Mouse (Mus musculus): ENCODE results near the gene Acbd6. TPM values are rescaled to one million over a fixed set of nuclear protein-coding genes. Genes with fewer than 3 reads are reported as not detected.

Gene Acbd6
- polyA plus RNA-seq, 1 experiment from 2014 or later = 71.5 TPM

- Histone ChIP-seq H3K27me3 (replicated peaks) (no peaks in the 10 kb centered on the region), H3K9me3 (no peaks in the 10 kb centered on the region), H3K4me3 (replicated peaks) (no peak overlapping the region), H3K36me3 (no peaks in the 10 kb centered on the region), H3K27ac (no peak overlapping the region), H3K4me1 (0 out of 2 replicates have a peak, but pooled peaks cover 11% of the 10 kb centered on the region), H3K9ac (no peak overlapping the region), H3K4me2 (no peak overlapping the region)
- ATAC-seq (ENCODE audit: insufficient read depth, low FRiP score, low read depth) = no peak
- 73% methylated on average over 19 of the region's 19 CpGs for WGBS
These were observed 28.6 kb upstream of the Acbd6 start for GRCm38 (mm10) chr1:155529120-155529963.

- no peak overlapping the region for H3K4me3 ChIP-seq (replicated peaks)
- H3K27me3 ChIP-seq (replicated peaks) = no peaks in the 10 kb centered on the region
- H3K9ac ChIP-seq = no peak overlapping the region
- WGBS = 66% methylated on average over 21 of the region's 21 CpGs
- 0 out of 2 replicates have a peak, but pooled peaks cover 11% of the 10 kb centered on the region for H3K4me1 ChIP-seq
- H3K36me3 ChIP-seq = no peaks in the 10 kb centered on the region
- no peak overlapping the region for H3K4me2 ChIP-seq
- no peak overlapping the region for H3K27ac ChIP-seq
- H3K9me3 ChIP-seq = no peaks in the 10 kb centered on the region
- ATAC-seq (ENCODE audit: insufficient read depth, low FRiP score, low read depth) = no peak
These were observed 27.1 kb upstream of the Acbd6 start for GRCm38 (mm10) chr1:155530561-155531457.

- H3K9me3 ChIP-seq = no peaks in the 10 kb centered on the region
- H3K4me2 ChIP-seq = no peak overlapping the region
- no peaks in the 10 kb centered on the region for H3K27me3 ChIP-seq (replicated peaks)
- no peak overlapping the region for H3K9ac ChIP-seq
- ATAC-seq (ENCODE audit: insufficient read depth, low FRiP score, low read depth) = no peak
- H3K4me1 ChIP-seq = 0 out of 2 replicates have a peak, but pooled peaks cover 5% of the 10 kb centered on the region
- H3K4me3 ChIP-seq (replicated peaks) = no peak overlapping the region
- H3K27ac ChIP-seq = no peak overlapping the region
- 83% methylated on average over 5 of the region's 5 CpGs for WGBS
- H3K36me3 ChIP-seq = no peaks in the 10 kb centered on the region
These were observed 25.5 kb upstream of the Acbd6 start for GRCm38 (mm10) chr1:155532396-155532795.

DNA sequence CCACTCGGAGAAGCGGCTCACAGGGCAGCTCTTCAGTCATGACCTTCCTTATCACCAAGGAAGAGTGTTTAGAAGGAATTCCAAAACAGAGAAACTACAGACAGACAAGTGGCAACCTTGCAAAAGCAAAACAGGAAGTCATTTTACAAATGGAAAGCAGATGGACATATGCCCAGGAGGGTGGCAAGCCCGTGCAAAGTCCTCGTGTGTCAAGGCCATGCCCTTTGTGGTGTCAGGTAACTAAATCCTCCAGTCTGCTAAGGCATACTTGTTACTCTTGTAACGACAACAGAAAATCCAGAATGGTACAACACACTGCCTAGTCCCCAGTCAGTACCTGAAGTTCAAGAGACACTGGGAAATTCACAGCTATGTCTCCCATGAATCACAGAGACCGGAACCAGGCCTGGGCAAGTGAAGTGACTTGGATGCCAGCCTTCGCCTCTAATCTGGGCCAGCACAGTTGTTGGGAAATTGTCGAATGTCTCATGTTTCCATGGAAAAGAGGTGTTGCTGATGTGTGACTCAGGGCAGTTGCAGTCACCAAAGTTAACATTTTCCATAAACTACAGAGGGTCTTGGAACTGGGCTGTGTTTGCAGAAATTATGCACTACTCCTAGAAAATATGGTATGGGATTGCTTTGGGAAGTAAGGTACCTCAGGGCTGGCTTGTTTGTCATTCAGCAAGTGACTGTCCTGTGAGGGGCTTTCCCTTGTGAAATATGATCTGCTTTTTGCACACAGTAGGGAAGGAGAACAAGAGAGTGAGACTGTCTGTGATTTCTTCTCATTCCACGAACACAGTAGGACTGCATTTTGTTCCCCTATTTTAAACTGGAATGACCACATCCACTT, 24.9 kb upstream of the Acbd6 start:
- no peak for ATAC-seq (ENCODE audit: insufficient read depth, low FRiP score, low read depth)
- Histone ChIP-seq H3K4me2 (no peak overlapping the region), H3K4me3 (replicated peaks) (no peak overlapping the region), H3K9ac (no peak overlapping the region), H3K27me3 (replicated peaks) (no peaks in the 10 kb centered on the region), H3K4me1 (0 out of 2 replicates have a peak, but pooled peaks cover 4% of the 10 kb centered on the region), H3K36me3 (no peaks in the 10 kb centered on the region), H3K9me3 (no peaks in the 10 kb centered on the region), H3K27ac (no peak overlapping the region)
- 59% methylated on average over 9 of the region's 9 CpGs for WGBS

- H3K9ac ChIP-seq = no peak overlapping the region
- WGBS = 68% methylated on average over 3 of the region's 3 CpGs
- no peak overlapping the region for H3K27ac ChIP-seq
- no peaks in the 10 kb centered on the region for H3K27me3 ChIP-seq (replicated peaks)
- ATAC-seq (ENCODE audit: insufficient read depth, low FRiP score, low read depth) = no peak
- H3K36me3 ChIP-seq = no peaks in the 10 kb centered on the region
- 0 out of 2 replicates have a peak, but pooled peaks cover 4% of the 10 kb centered on the region for H3K4me1 ChIP-seq
- H3K9me3 ChIP-seq = no peaks in the 10 kb centered on the region
- H3K4me2 ChIP-seq = no peak overlapping the region
- no peak overlapping the region for H3K4me3 ChIP-seq (replicated peaks)
These were observed 24.3 kb upstream of the Acbd6 start for GRCm38 (mm10) chr1:155533689-155533965.

DNA sequence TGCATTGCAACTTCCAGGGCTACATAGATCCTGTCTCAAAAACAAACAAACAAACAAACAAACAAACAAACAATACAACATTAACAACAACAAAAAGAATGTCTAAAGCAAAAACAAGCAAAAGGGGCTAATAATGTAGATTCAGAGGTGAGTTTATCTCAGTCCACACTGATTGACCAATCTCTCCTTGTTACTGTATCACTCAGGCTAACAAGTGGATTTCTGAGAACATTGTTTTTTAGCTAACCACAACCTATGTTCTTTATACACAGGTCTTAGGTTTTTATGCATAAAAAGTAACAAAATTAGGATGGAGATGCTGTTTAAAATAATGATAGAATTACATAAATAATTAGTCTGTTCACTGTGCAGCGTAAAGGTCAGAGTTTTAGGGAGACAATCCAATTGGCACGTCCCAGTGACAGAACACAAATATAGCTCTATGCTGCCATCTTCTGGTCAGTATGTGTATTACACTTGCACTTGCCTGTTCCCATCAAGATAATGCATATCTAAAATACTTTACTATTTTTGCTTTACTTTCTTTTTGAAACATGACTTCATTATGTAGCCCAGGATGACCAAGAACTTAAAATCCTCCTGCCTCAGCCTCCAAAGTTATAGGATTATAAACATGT, 20.8 kb upstream of the Acbd6 start:
- Histone ChIP-seq H3K27ac (no peak overlapping the region), H3K27me3 (replicated peaks) (no peaks in the 10 kb centered on the region), H3K4me2 (no peak overlapping the region), H3K9me3 (no peaks in the 10 kb centered on the region), H3K4me3 (replicated peaks) (no peak overlapping the region), H3K4me1 (no peaks in the 10 kb centered on the region), H3K36me3 (no peaks in the 10 kb centered on the region), H3K9ac (no peak overlapping the region)
- WGBS = 5% methylated on average over 2 of the region's 2 CpGs
- no peak for ATAC-seq (ENCODE audit: insufficient read depth, low FRiP score, low read depth)

DNA sequence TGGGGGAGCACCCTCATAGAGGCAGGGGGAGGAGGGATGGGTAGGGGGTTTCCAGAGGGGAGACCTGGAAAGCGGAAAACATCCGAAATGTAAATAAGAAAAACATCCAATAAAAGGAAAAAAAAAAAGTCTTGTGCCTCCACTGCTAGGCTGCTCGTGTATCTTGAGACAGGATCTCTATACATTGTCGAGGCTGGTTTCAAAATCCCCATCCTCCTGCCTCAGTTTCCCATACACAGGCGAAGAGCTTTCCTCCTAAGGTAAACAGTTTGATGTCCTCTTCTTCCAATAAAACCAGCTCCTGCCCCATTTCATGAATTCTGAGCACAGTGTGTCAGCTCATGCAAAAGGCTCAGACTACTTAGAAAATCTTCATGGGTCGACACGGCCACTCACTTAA, 19.9 kb upstream of the Acbd6 start:
- no peak overlapping the region for H3K27ac ChIP-seq
- WGBS = 67% methylated on average over 7 of the region's 7 CpGs
- no peaks in the 10 kb centered on the region for H3K36me3 ChIP-seq
- H3K4me3 ChIP-seq (replicated peaks) = no peak overlapping the region
- no peak for ATAC-seq (ENCODE audit: insufficient read depth, low FRiP score, low read depth)
- no peak overlapping the region for H3K4me2 ChIP-seq
- H3K4me1 ChIP-seq = no peaks in the 10 kb centered on the region
- H3K9me3 ChIP-seq = no peaks in the 10 kb centered on the region
- no peak overlapping the region for H3K9ac ChIP-seq
- H3K27me3 ChIP-seq (replicated peaks) = no peaks in the 10 kb centered on the region

DNA sequence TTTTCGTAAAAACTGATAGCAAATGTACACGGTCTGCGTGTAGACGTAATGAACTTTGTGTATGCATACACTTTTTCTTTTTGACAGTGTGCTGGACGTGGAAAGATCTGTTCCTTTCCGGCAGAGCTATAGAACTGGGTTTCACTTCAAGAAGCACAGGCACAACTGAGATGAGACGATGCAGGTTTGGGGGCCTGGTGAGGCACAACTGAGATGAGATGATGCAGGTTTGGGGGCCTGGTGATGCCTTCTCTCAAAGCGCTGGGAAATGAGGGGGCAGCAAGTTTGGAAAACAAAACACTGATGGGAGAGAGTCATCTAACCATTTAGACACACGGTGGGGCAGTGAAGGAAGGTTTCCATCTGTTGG, 293 bp upstream of the Acbd6 start:
- WGBS = 42% methylated on average over 9 of the region's 9 CpGs

DNA sequence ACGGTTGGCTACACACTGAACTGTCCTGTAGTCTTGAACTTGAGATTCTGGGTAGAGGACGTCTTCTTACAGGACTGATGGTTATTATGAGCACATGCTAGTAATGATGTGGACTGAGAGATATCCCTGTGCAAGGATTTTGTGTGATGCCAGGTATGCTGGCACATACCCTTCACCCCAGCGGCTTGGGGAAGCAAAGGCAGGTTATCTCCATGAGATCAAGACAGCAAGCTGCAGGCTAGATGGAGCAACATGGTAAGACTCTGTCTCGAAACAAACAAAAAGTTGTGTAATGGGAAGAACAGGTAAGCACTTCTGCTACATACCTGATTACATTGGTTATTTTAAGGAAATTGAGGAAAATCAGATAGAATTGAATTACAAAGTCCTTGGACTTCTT, 2.1 kb downstream of the Acbd6 start:
- no peaks in the 10 kb centered on the region for H3K27me3 ChIP-seq (replicated peaks)
- 84% methylated on average over 4 of the region's 4 CpGs for WGBS
- H3K4me1 ChIP-seq = 0 out of 2 replicates have a peak, but pooled peaks cover 2% of the 10 kb centered on the region
- H3K27ac ChIP-seq = no peak overlapping the region
- no peaks in the 10 kb centered on the region for H3K36me3 ChIP-seq
- H3K4me2 ChIP-seq = no peak overlapping the region
- no peak overlapping the region for H3K9ac ChIP-seq
- ATAC-seq (ENCODE audit: insufficient read depth, low FRiP score, low read depth) = no peak
- no peaks in the 10 kb centered on the region for H3K9me3 ChIP-seq
- no peak overlapping the region for H3K4me3 ChIP-seq (replicated peaks)

More for the DNA sequence above, 293 bp upstream of the Acbd6 start:
- Histone ChIP-seq H3K4me1 (0 out of 2 replicates have a peak, but pooled peaks cover 2% of the 10 kb centered on the region), H3K4me2 (peak overlapping the region; percentile 88), H3K9me3 (no peaks in the 10 kb centered on the region), H3K9ac (peak overlapping the region; percentile 80), H3K4me3 (replicated peaks) (peak overlapping the region; percentile 82), H3K36me3 (no peaks in the 10 kb centered on the region), H3K27ac (peak overlapping the region; percentile 57; the same call in 1 of the 2 replicates), H3K27me3 (replicated peaks) (no peaks in the 10 kb centered on the region)
- no peak for ATAC-seq (ENCODE audit: insufficient read depth, low FRiP score, low read depth)

GRCm38 (mm10) chr1:155560678-155561077, 2.8 kb downstream of the Acbd6 start:
- Histone ChIP-seq H3K9ac (no peak overlapping the region), H3K4me1 (0 out of 2 replicates have a peak, but pooled peaks cover 2% of the 10 kb centered on the region), H3K4me3 (replicated peaks) (no peak overlapping the region), H3K9me3 (no peaks in the 10 kb centered on the region), H3K27me3 (replicated peaks) (no peaks in the 10 kb centered on the region), H3K4me2 (no peak overlapping the region), H3K27ac (no peak overlapping the region), H3K36me3 (peaks cover 4% of the 10 kb centered on the region; the same call in 1 of the 2 replicates)
- no peak for ATAC-seq (ENCODE audit: insufficient read depth, low FRiP score, low read depth)
- 70% methylated on average over 2 of the region's 2 CpGs for WGBS

DNA sequence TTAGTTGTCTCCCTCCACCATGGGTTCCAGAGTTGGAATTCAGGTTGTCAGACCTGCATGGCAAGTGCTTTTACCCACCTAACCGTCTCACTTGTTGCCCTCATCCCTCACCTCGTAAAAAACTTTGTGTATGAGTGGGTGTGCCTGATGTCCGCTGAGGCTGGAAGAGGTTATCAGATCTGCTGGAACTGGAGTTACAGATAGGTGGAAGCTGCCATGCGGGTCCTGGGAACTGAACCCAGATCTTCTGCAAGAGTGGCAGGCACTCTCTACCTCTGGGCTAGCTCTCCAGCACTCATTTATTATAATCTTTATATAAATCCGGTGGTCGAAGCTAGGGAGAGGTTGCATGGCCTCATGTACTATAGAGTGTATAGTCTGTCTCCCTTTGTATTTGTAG, 4.3 kb downstream of the Acbd6 start:
- Histone ChIP-seq H3K27ac (no peak overlapping the region), H3K4me3 (replicated peaks) (no peak overlapping the region), H3K36me3 (peaks cover 10% of the 10 kb centered on the region; the same call in 1 of the 2 replicates), H3K9ac (no peak overlapping the region), H3K4me2 (no peak overlapping the region), H3K4me1 (0 out of 2 replicates have a peak, but pooled peaks cover 2% of the 10 kb centered on the region), H3K9me3 (no peaks in the 10 kb centered on the region), H3K27me3 (replicated peaks) (no peaks in the 10 kb centered on the region)
- no peak for ATAC-seq (ENCODE audit: insufficient read depth, low FRiP score, low read depth)
- WGBS = 66% methylated on average over 6 of the region's 6 CpGs
